Mouse (Mus musculus) embryonic fibroblast, embryonic 13.5 days (primary cell): Measurements from ENCODE around the gene Rnase13. TPM values are rescaled to one million over a fixed set of nuclear protein-coding genes. Genes with fewer than 3 reads are reported as not detected.
A peak's percentile ranks its signal among the peaks of the same experiment; 100 is the strongest.

Source experiments
- H3K27ac ChIP-seq: 2 replicates; pipeline ENCODE4 v1.5.1; 2012; ENCODE audit warnings: low read length, control low read depth, inconsistent platforms; ENCODE audit not compliant: insufficient read depth
- H3K4me1 ChIP-seq: 2 replicates; pipeline ENCODE4 v1.6.1; 2011; ENCODE audit warnings: low read length; ENCODE audit not compliant: control insufficient read depth, insufficient read depth
- H3K4me3 ChIP-seq: 2 replicates; pipeline ENCODE4 v1.5.1; 2011; ENCODE audit warnings: mild to moderate bottlenecking, control low read depth, low read length; ENCODE audit not compliant: insufficient read depth
- CTCF ChIP-seq: IDR thresholded peaks from 2 replicates; pipeline ENCODE4 v1.5.1; 2011; ENCODE audit warnings: mild to moderate bottlenecking, control low read depth, low read length, moderate library complexity, borderline replicate concordance; ENCODE audit not compliant: insufficient read depth
- POLR2A ChIP-seq: IDR thresholded peaks from 2 replicates; pipeline ENCODE4 v1.6.1; 2011; ENCODE audit warnings: low read depth, mild to moderate bottlenecking, control low read depth, low read length, moderate library complexity
- polyA plus RNA-seq: library from polyadenylated mRNA; stranded (reverse); fragments of >200 nt; gene quantifications from 2 replicates; pipeline ENCODE4 v1.2.4, GENCODE M21; 2011; ENCODE audit warnings: low read depth; ENCODE audit not compliant: missing spikeins, insufficient read length

Gene Rnase13
- polyA plus RNA-seq, 1 experiment: not detected

DNA sequence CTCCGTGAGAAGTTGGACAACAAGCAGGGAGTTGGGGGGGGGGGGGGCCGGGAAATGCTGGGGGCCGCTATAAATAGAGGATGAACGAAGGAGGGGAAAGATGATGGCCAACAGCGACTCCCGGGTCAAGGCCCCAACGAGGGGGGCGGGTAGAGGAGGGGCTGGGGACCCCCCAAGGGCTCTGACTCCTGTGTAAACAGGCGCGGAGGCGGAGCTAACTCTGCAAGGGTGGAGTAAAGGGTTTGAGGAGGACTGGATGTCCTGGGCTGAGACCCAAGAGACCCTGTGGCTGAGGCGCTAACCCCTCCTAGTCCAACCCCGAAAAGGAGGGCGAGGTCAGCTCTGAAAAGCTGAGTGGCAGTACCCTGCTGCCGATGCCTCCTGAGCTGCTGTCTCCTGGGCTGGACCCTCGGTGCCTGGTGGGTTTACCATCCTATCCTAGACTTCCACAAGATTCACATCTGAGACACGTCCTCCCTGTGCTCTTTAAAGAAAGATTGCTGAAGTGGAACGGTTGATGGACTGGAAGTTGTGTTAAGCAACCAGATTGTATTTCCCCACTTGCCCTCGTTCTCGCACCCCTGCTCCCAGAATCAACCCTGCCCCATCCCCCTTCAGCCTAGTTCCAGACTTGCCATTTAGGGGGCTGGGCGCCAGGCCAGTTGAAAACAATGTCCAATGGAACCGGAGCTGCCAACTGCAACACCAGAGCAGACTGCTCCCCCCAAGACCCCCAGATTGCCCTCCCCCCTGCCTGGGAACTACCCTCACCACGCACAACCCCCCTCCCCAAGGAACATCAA is 8.4 kb downstream of the Rnase13 start, which contains the start of gene Ndrg2:
Gene Ndrg2 (minus strand): TSS at position 199 of the 803 bp plus-strand sequence.
- H3K4me1 ChIP-seq: peaks cover 4% of the 10 kb centered on the region; the same call in 1 of the 2 replicates
- TF ChIP-seq POLR2A (no peak), CTCF (no peak)
- no peak within 1 kb of the TSS for H3K27ac ChIP-seq
- peak within 1 kb of the TSS; percentile 55 for H3K4me3 ChIP-seq

- TF ChIP-seq POLR2A (no peak), CTCF (no peak)
- peaks cover 4% of the 10 kb centered on the region; the same call in 1 of the 2 replicates for H3K4me1 ChIP-seq
- peak overlapping the region; percentile 55 for H3K4me3 ChIP-seq
- H3K27ac ChIP-seq: no peak overlapping the region
These were observed 9.3 kb downstream of the Rnase13 start for GRCm38 (mm10) chr14:51913062-51913959.

GRCm38 (mm10) chr14:51912391-51913061 is 10.0 kb downstream of the Rnase13 start:
- TF ChIP-seq POLR2A (no peak), CTCF (no peak)
- H3K4me1 ChIP-seq: peaks cover 4% of the 10 kb centered on the region; the same call in 1 of the 2 replicates
- peak overlapping the region; percentile 55 for H3K4me3 ChIP-seq
- no peak overlapping the region for H3K27ac ChIP-seq

DNA sequence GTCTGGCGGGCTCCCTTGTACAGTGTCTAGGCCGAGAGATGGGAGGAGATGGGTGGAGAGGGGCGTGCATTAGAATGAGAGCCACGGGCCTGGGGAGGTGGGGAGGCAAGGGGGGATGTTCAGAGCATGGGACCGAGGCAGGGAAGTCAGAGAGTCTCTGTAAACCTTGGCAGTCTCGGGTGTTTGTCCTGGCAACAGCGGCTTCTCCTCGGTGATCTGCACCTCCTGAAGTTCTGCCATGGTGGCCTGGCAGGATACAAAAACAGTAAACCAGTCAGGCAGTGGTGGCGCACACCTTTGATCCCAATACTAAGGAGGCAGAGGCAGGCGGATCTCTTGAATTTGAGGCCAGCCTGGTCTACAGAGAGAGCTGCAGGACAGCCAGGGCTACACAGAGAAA is 11.3 kb downstream of the Rnase13 start:
- no peak for TF ChIP-seq POLR2A
- no peak for TF ChIP-seq CTCF
- no peak overlapping the region for H3K27ac ChIP-seq
- H3K4me3 ChIP-seq: no peak overlapping the region
- H3K4me1 ChIP-seq: peaks cover 4% of the 10 kb centered on the region; the same call in 1 of the 2 replicates

DNA sequence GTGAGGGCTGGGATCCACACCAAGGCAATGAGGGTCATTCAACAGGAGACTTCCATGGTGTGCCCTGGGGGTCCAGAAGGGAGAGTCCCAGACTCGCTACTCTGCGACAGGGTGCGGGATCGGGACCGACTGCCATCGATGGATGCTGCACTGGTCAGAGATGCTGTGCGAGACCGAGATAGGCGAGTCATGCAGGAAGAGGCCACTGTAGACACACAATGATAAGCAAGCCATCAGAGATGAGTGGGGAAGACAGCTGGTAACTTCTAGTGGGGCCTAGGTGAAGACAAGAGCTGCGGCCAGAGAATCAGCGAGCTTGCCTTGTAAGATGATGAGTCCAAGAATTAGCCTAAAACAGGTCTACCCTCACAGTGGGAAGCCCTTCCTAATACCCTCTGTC is 16.5 kb downstream of the Rnase13 start:
- TF ChIP-seq POLR2A: no peak
- no peak for TF ChIP-seq CTCF

DNA sequence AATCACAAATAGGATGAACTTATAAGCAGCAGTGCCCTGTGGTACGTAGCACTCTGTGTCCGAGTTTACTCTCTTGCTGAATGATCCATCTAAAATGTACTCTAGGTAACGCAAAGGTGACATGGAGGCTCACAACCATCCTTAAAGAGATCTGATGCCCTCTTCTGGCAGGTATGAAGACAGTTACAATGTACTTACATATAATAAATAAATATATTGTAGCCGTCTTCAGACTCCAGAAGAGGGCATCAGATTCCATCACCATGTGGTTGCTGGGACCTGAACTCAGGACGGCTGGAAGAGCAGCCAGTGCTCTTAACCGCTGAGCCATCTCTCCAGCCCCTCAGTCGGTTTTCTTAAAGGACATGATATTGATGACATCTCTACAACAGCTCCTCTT is 17.9 kb downstream of the Rnase13 start:
- Histone ChIP-seq H3K27ac (no peak overlapping the region), H3K4me3 (no peak overlapping the region), H3K4me1 (no peaks in the 10 kb centered on the region)
- TF ChIP-seq CTCF: no peak
- no peak for TF ChIP-seq POLR2A

More for the DNA sequence above, 16.5 kb downstream of the Rnase13 start:
- no peaks in the 10 kb centered on the region for H3K4me1 ChIP-seq
- no peak overlapping the region for H3K27ac ChIP-seq
- H3K4me3 ChIP-seq: no peak overlapping the region

DNA sequence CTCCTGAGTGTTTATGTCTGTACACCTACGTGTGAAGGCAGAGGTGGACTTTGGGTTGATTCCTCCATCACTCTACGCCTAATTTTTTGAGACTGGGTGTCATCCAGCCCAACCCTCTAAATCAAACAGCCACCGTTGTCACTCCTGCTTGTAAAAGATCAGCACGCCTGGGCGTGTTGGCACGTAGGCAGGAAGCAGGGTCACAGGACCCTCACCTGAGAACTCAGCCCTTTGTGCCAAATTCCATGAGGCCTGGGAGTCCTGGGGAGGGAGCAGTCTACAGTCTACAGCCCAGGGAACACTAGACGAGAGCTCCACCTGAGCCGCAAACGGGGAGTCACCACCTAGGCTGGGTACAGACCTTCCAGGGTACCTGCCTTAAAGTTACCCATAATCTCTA is 18.8 kb downstream of the Rnase13 start:
- TF ChIP-seq CTCF (no peak), POLR2A (no peak)
- Histone ChIP-seq H3K4me3 (no peak overlapping the region), H3K27ac (no peak overlapping the region), H3K4me1 (no peaks in the 10 kb centered on the region)

GRCm38 (mm10) chr14:51902806-51903710 is 19.5 kb downstream of the Rnase13 start:
- TF ChIP-seq CTCF (peak; percentile 76), POLR2A (no peak)
- H3K4me1 ChIP-seq: no peaks in the 10 kb centered on the region
- H3K27ac ChIP-seq: no peak overlapping the region

DNA sequence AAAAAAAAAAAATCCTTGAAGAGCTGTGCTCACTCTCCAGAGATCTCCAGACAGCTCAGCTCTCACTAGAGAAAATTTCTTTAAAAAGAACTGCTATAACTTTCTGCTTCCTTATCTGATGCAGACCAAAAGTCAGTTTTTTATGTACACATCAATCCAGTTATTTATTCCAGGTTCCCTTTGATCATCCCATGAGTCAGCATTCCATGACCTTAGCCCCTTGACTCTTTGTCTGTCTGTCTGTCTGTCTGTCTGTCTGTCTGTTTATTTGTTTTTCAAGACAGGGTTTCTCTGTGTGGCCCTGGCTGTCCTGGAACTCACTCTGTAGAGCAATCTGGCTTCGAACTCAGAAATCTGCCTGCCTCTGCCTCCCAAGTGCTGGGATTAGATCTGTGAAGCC is 23.2 kb downstream of the Rnase13 start:
- TF ChIP-seq CTCF (no peak), POLR2A (no peak)
- H3K27ac ChIP-seq: no peak overlapping the region
- H3K4me3 ChIP-seq: no peak overlapping the region
- H3K4me1 ChIP-seq: no peaks in the 10 kb centered on the region

More at GRCm38 (mm10) chr14:51902806-51903710, 19.5 kb downstream of the Rnase13 start:
- H3K4me3 ChIP-seq: no peak overlapping the region
